Mouse (Mus musculus): Measurements from ENCODE around the gene Cfap97d1. TPM values are rescaled to one million over a fixed set of nuclear protein-coding genes. Genes with fewer than 3 reads are reported as not detected.

Gene Cfap97d1
- polyA plus RNA-seq, 1 experiment from 2014 or later = not detected

- H3K4me2 ChIP-seq = no peak overlapping the region
- no peak overlapping the region for H3K4me3 ChIP-seq (replicated peaks)
- 79% methylated on average over 13 of the region's 13 CpGs for WGBS (ENCODE audit: insufficient replicate concordance)
- H3K36me3 ChIP-seq (replicated peaks) = no peaks in the 10 kb centered on the region
- no peaks in the 10 kb centered on the region for H3K4me1 ChIP-seq (replicated peaks)
- no peak overlapping the region for H3K27ac ChIP-seq (replicated peaks)
- H3K9ac ChIP-seq = no peak overlapping the region
- H3K27me3 ChIP-seq = no peaks in the 10 kb centered on the region
- ATAC-seq (ENCODE audit: insufficient read depth) = no peak
- H3K9me3 ChIP-seq (replicated peaks) = no peaks in the 10 kb centered on the region
Observed at GRCm38 (mm10) chr11:102010140-102010539, 26.1 kb downstream of the Cfap97d1 start.

- WGBS (ENCODE audit: insufficient replicate concordance) = 63% methylated on average over 8 of the region's 8 CpGs
- Histone ChIP-seq H3K9me3 (replicated peaks) (no peaks in the 10 kb centered on the region), H3K27me3 (no peaks in the 10 kb centered on the region), H3K4me3 (replicated peaks) (no peak overlapping the region), H3K9ac (no peak overlapping the region), H3K36me3 (replicated peaks) (no peaks in the 10 kb centered on the region), H3K27ac (replicated peaks) (no peak overlapping the region), H3K4me2 (no peak overlapping the region), H3K4me1 (replicated peaks) (no peaks in the 10 kb centered on the region)
- ATAC-seq (ENCODE audit: insufficient read depth) = no peak
Observed at GRCm38 (mm10) chr11:102011510-102011909, 27.4 kb downstream of the Cfap97d1 start.

- H3K9me3 ChIP-seq (replicated peaks) = no peaks in the 10 kb centered on the region
- no peak overlapping the region for H3K4me3 ChIP-seq (replicated peaks)
- H3K4me2 ChIP-seq = no peak overlapping the region
- H3K4me1 ChIP-seq (replicated peaks) = no peaks in the 10 kb centered on the region
- 65% methylated on average over 8 of the region's 8 CpGs for whole genome bisulfite sequencing (ENCODE audit: insufficient replicate concordance)
- H3K9ac ChIP-seq = no peak overlapping the region
- no peaks in the 10 kb centered on the region for H3K27me3 ChIP-seq
- H3K36me3 ChIP-seq (replicated peaks) = no peaks in the 10 kb centered on the region
- H3K27ac ChIP-seq (replicated peaks) = no peak overlapping the region
- no peak for ATAC-seq (ENCODE audit: insufficient read depth)
Observed at GRCm38 (mm10) chr11:102013201-102013600, 29.1 kb downstream of the Cfap97d1 start.

- no peak overlapping the region for H3K9ac ChIP-seq
- H3K9me3 ChIP-seq (replicated peaks) = no peaks in the 10 kb centered on the region
- no peaks in the 10 kb centered on the region; the same call in 1 of the 2 replicates for H3K27me3 ChIP-seq
- no peaks in the 10 kb centered on the region for H3K4me1 ChIP-seq (replicated peaks)
- no peak overlapping the region for H3K4me2 ChIP-seq
- no peak overlapping the region for H3K27ac ChIP-seq (replicated peaks)
- no peak for ATAC-seq (ENCODE audit: insufficient read depth)
- no peak overlapping the region for H3K4me3 ChIP-seq (replicated peaks)
- WGBS (ENCODE audit: insufficient replicate concordance) = 54% methylated on average over 6 of the region's 6 CpGs
- no peaks in the 10 kb centered on the region for H3K36me3 ChIP-seq (replicated peaks)
Observed at GRCm38 (mm10) chr11:102015472-102015871, 31.4 kb downstream of the Cfap97d1 start.

- H3K27me3 ChIP-seq = no peaks in the 10 kb centered on the region; the same call in 1 of the 2 replicates
- ATAC-seq (ENCODE audit: insufficient read depth) = no peak
- no peak overlapping the region for H3K4me3 ChIP-seq (replicated peaks)
- no peak overlapping the region for H3K27ac ChIP-seq (replicated peaks)
- 71% methylated on average over 1 of the region's 1 CpGs for WGBS (ENCODE audit: insufficient replicate concordance)
- H3K36me3 ChIP-seq (replicated peaks) = no peaks in the 10 kb centered on the region
- no peak overlapping the region for H3K4me2 ChIP-seq
- no peaks in the 10 kb centered on the region for H3K4me1 ChIP-seq (replicated peaks)
- H3K9ac ChIP-seq = no peak overlapping the region
- H3K9me3 ChIP-seq (replicated peaks) = no peaks in the 10 kb centered on the region
Observed at GRCm38 (mm10) chr11:102016136-102016535, 32.1 kb downstream of the Cfap97d1 start.

GRCm38 (mm10) chr11:102019736-102020135, 35.7 kb downstream of the Cfap97d1 start:
- ATAC-seq (ENCODE audit: insufficient read depth) = no peak
- WGBS (ENCODE audit: insufficient replicate concordance) = 60% methylated on average over 9 of the region's 9 CpGs
- Histone ChIP-seq H3K27me3 (peaks cover 29% of the 10 kb centered on the region), H3K9me3 (replicated peaks) (no peaks in the 10 kb centered on the region), H3K4me2 (no peak overlapping the region), H3K9ac (no peak overlapping the region), H3K36me3 (replicated peaks) (no peaks in the 10 kb centered on the region), H3K27ac (replicated peaks) (no peak overlapping the region), H3K4me1 (replicated peaks) (no peaks in the 10 kb centered on the region), H3K4me3 (replicated peaks) (no peak overlapping the region)

- H3K4me3 ChIP-seq (replicated peaks) = no peak overlapping the region
- no peak for ATAC-seq (ENCODE audit: insufficient read depth)
- H3K9me3 ChIP-seq (replicated peaks) = no peaks in the 10 kb centered on the region
- peaks cover 2% of the 10 kb centered on the region for H3K4me1 ChIP-seq (replicated peaks)
- WGBS (ENCODE audit: insufficient replicate concordance) = 63% methylated on average over 5 of the region's 5 CpGs
- H3K4me2 ChIP-seq = no peak overlapping the region
- H3K27ac ChIP-seq (replicated peaks) = no peak overlapping the region
- peaks cover 43% of the 10 kb centered on the region for H3K27me3 ChIP-seq
- H3K36me3 ChIP-seq (replicated peaks) = no peaks in the 10 kb centered on the region
- no peak overlapping the region for H3K9ac ChIP-seq
Observed at GRCm38 (mm10) chr11:102021196-102021595, 37.1 kb downstream of the Cfap97d1 start.

- Histone ChIP-seq H3K27me3 (peaks cover 65% of the 10 kb centered on the region), H3K9me3 (replicated peaks) (no peaks in the 10 kb centered on the region), H3K36me3 (replicated peaks) (no peaks in the 10 kb centered on the region), H3K9ac (no peak overlapping the region), H3K27ac (replicated peaks) (no peak overlapping the region), H3K4me1 (replicated peaks) (peaks cover 17% of the 10 kb centered on the region), H3K4me2 (no peak overlapping the region), H3K4me3 (replicated peaks) (no peak overlapping the region)
- no peak for ATAC-seq (ENCODE audit: insufficient read depth)
- 72% methylated on average over 13 of the region's 13 CpGs for WGBS (ENCODE audit: insufficient replicate concordance)
Observed at GRCm38 (mm10) chr11:102023406-102023805, 39.3 kb downstream of the Cfap97d1 start.

GRCm38 (mm10) chr11:102024084-102024758, 40.1 kb downstream of the Cfap97d1 start:
- WGBS (ENCODE audit: insufficient replicate concordance) = 72% methylated on average over 6 of the region's 6 CpGs
- Histone ChIP-seq H3K36me3 (replicated peaks) (no peaks in the 10 kb centered on the region), H3K27me3 (peaks cover 72% of the 10 kb centered on the region), H3K27ac (replicated peaks) (no peak overlapping the region), H3K9ac (no peak overlapping the region), H3K4me2 (no peak overlapping the region), H3K4me3 (replicated peaks) (no peak overlapping the region), H3K4me1 (replicated peaks) (peaks cover 21% of the 10 kb centered on the region), H3K9me3 (replicated peaks) (no peaks in the 10 kb centered on the region)
- ATAC-seq (ENCODE audit: insufficient read depth) = no peak

GRCm38 (mm10) chr11:102024875-102025274, 40.8 kb downstream of the Cfap97d1 start:
- peaks cover 25% of the 10 kb centered on the region for H3K4me1 ChIP-seq (replicated peaks)
- H3K4me3 ChIP-seq (replicated peaks) = no peak overlapping the region
- no peak overlapping the region for H3K4me2 ChIP-seq
- ATAC-seq (ENCODE audit: insufficient read depth) = no peak
- no peak overlapping the region for H3K27ac ChIP-seq (replicated peaks)
- H3K9ac ChIP-seq = no peak overlapping the region
- peaks cover 77% of the 10 kb centered on the region for H3K27me3 ChIP-seq
- H3K9me3 ChIP-seq (replicated peaks) = no peaks in the 10 kb centered on the region
- 59% methylated on average over 4 of the region's 4 CpGs for WGBS (ENCODE audit: insufficient replicate concordance)
- no peaks in the 10 kb centered on the region for H3K36me3 ChIP-seq (replicated peaks)

GRCm38 (mm10) chr11:102025354-102025753, 41.3 kb downstream of the Cfap97d1 start:
- H3K4me3 ChIP-seq (replicated peaks) = no peak overlapping the region
- no peak overlapping the region for H3K27ac ChIP-seq (replicated peaks)
- H3K9me3 ChIP-seq (replicated peaks) = no peaks in the 10 kb centered on the region
- no peak for ATAC-seq (ENCODE audit: insufficient read depth)
- no peaks in the 10 kb centered on the region for H3K36me3 ChIP-seq (replicated peaks)
- peaks cover 81% of the 10 kb centered on the region for H3K27me3 ChIP-seq
- no peak overlapping the region for H3K9ac ChIP-seq
- H3K4me1 ChIP-seq (replicated peaks) = peaks cover 30% of the 10 kb centered on the region
- 44% methylated on average over 7 of the region's 7 CpGs for WGBS (ENCODE audit: insufficient replicate concordance)
- H3K4me2 ChIP-seq = no peak overlapping the region

All from liver, embryonic 15.5 days (tissue).